Mouse (Mus musculus) liver, embryonic 14.5 days (tissue): ENCODE results near the gene Zic1.

Experiments used
- CTCF ChIP-seq: IDR thresholded peaks from 2 replicates; pipeline ENCODE4 v1.5.1; 2016; ENCODE audit warnings: antibody characterized with exemption, low read depth, control low read depth
- EP300 ChIP-seq: IDR thresholded peaks from 2 replicates; pipeline ENCODE4 v1.6.1; 2016; ENCODE audit warnings: antibody characterized with exemption, low read depth

DNA sequence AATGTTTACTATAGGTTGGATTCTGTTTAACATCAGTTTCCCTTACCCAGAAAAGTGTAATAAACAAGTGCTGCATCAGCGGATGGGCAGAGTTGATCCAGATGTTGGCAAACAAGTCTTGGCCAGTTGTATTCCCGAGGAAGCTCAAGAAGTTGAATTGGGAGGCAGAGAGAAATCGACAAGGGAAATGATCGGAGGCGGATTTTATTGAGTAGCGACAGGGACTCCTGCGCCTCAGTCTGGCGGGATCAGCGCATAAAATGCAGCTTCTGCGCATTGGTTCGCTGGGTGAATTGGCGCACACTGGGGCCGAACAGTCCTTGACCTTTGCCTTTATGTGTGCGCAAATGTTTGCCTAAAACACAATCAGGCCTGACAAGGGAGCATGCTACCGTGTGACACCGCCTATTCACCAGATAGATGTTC, 40.2 kb upstream of the Zic1 start:
- no peak for TF ChIP-seq CTCF
- no peak for TF ChIP-seq EP300
